Mouse (Mus musculus): ENCODE data around the gene Pkmyt1.

Gene Pkmyt1

DNA sequence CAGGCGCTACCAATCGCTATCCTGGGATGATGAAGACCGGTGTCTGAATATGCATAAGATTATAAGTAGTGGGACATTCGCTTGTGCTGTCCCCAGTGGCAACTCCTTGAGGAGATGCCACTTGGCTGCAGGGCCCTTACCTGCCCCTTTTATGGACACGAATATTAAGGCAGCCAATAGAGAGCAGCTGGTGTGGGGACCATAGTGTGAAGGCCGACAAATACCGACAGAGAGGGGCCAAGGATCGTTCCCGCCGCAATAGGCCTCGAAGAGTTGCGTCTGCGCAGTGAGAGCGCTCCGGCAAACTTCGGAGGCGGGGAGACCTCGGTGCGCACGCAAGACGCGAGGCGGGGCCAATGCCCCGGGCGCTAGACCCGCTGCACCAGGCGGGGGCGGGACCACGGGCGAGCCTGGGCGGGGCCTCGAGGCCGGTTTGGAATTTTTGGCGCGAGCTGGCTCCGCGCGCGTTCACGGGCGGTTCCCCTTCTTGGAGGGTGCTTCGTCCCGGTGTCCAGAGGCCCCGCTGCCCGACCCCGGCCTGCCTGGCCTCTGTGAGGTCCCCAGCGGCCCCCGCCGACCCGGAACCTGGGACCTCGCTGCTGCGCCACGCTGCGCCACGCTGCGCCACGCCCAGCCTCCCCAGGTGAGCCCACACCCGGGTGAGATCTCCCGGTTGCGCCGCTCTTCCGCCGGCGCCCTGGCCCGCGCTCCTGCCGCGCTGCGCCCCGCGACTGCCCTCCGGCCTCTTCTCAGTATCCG lies at the start of gene Pkmyt1:
Pkmyt1 (plus strand) TSS at position 338 of the 759 bp plus-strand sequence.
- peak; percentile 97 to 99 for DNase-seq (ENCODE audit: inconsistent age in 2 of 2, low spot score in 1 of 2)

DNA sequence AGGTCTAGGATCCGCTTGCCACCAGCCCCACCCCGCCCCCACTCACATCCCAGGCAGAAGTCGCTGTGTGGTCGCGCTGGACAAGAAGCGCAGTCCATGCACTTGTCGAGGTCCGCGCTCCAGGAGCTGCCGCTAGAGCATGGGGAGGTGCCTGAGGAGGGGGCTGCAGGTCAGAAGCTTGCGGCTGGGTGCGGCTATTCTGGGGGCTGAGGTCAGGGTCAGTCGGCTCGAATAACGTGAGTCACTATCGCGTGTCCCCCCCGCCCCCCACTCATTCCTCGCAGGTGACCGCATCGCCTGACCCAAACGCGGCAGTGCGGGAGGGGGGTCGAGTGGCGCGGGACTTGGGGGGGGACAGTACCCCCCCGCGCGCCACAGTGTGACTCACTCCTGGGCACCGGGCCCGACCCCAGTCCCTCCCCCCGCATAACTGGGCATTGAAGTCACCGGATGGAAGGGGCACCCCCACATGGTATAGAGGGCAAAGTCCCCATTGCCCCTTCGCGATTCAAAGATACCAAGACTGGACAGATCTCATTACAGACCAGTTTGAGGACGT lies 49.6 kb upstream of the Pkmyt1 start:
- DNase-seq (ENCODE audit: inconsistent age in 2 of 2, low spot score in 1 of 2): peak; percentile 88 to 95

DNA sequence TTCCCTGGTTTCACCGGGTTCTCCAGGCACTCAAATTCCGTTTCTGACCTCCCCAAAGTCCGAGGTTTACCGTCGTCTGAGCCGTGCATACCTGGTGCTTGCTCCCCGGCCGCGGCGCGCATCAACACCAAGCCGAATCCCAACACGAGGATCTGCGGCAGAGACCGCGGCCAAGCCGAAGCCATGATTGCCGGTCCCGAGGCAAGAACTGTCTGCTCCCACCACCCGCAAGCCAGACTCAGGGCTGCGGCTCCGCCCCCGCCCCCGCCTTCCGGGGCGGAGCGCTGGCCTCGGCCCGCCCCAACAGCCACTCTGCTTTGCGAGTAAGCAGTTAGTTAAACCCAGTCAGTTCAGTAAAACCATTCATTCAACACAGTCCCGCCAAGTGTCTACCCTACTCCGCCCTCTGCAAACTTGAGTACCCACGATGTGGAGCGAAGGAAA lies 48.9 kb upstream of the Pkmyt1 start, which contains the start of gene Tnfrsf12a:
Tnfrsf12a (minus strand) TSS at position 233 of the 444 bp plus-strand sequence.
- DNase-seq (ENCODE audit: inconsistent age in 2 of 2, low spot score in 1 of 2): peak; percentile 92 to 95

DNA sequence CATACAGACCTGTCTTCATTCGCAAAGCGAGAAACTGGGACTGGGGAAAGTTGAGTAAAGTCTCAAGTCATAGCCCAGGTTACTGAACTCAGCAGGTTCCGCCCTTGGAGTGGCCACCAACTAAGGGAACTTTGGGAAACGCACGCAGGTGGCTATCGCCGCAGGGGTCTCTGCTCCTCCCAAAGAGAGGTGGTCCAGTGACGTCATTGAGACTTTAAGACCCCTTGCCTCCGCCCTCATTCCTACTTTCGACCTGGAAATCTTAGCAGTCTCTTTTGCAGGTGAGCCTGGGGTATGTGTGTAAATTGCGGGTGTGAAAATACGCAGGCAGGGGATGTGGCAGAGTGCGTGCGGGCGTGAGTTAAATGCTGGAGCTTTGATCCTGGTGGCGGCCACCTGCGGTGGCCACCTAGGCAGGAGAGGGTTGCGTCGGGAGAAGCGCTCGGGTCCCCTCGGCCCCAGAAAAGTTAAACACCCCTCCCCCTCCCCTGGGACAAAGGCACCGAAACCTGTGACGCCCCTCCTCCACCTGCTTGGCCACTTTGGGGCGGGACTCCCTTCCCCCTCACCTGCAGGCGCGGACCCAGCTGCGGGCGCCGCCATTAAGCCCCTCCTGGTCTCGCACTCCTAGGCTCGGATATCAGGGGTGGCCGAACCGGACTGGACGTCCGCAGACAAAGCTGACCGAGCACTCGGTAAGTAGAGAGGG lies 46.9 kb upstream of the Pkmyt1 start, which contains the start of gene Cldn6:
Cldn6 (plus strand) TSS at position 123 of the 709 bp plus-strand sequence.
- no peak for DNase-seq (ENCODE audit: inconsistent age in 2 of 2, low spot score in 1 of 2)

DNA sequence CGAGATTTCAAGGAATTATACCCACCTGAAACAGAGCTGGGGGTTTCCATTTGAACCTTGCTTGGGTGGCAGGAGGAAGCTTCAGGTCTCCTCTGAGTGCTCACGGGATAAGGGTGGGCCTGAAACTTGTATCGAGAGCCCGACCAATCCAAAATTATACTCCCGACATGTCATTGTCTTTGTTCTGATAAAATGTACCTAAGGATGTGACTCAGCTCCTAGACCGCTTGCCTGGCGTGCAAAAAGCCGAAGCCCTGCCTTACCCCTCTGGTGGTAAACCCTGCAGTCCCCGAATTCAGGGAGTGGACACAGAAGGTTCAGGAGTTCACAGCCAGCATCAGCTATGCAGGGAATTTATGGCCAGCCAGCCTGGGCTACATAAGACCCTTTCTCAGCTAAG lies 45.8 kb upstream of the Pkmyt1 start:
- DNase-seq (ENCODE audit: inconsistent age in 2 of 2, low spot score in 1 of 2): no peak

DNA sequence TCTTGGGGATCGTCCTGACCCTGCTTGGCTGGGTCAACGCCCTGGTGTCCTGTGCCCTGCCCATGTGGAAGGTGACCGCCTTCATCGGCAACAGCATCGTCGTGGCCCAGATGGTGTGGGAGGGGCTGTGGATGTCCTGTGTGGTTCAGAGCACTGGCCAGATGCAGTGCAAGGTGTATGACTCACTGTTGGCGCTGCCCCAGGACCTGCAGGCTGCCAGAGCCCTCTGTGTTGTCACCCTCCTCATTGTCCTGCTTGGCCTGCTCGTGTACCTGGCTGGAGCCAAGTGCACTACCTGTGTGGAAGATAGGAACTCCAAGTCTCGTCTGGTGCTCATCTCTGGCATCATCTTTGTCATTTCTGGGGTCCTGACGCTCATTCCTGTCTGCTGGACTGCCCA lies 45.0 kb upstream of the Pkmyt1 start:
- peak; percentile 55 to 70 for DNase-seq (ENCODE audit: inconsistent age in 2 of 2, low spot score in 1 of 2)

DNA sequence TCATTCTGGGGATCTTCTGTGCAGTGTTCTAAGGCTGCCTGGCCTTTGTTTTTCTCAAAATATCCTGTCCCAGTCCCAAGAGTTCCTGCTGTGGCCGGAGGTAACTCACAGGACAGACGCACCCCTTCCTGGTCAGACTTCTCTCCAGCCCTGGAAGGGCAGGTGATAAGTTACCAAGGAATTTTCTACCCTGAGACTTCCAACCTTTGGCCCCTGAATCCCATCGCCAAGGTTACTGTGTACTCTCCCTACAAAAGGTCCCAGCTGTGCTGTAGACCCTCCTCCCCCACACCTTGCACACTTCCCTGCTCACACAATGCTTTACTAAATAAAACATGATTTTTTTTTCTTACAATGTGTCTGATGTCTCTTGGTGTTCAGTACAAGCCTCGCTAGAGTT lies 44.0 kb upstream of the Pkmyt1 start:
- no peak for DNase-seq (ENCODE audit: inconsistent age in 2 of 2, low spot score in 1 of 2)

DNA sequence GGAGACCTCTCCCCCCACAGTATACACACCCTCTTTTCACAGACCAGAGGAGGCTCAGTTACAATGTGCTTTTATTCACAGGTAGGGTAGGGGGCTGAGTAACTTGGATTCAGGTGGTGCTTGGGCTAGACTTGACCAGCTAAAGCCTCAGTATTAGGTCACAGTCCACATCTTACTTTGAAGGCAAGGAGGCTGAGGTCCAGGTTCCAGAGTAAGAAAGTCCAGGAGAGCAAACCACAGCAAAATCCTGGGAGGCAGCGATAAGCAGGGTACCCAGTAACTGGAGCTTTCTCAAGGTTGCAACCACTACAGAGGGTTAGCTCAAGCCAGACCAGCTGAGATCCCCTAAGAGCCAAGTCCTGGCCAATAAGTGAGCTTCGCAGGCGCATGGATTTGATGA lies 43.6 kb upstream of the Pkmyt1 start:
- no peak for DNase-seq (ENCODE audit: inconsistent age in 2 of 2, low spot score in 1 of 2)

DNA sequence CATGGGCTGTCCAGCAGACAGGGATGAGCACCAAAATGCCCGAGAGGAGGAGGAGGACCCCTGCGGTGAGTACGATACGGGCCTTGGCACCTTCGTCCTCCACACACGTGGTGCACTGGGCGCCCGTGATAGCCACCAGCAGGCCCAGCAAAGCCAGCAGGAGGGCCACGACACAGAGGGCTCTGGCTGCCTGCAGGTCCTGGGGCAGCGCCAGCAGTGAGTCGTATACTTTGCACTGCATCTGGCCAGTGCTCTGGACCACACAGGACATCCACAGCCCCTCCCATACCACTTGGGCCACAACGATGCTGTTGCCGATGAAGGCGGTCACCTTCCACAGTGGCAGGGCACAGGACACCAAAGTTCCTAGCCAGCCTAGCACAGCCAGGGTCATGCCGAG lies 42.9 kb upstream of the Pkmyt1 start:
- peak in 1 of 2 experiments; percentile 8 for DNase-seq (ENCODE audit: inconsistent age in 2 of 2, low spot score in 1 of 2)

DNA sequence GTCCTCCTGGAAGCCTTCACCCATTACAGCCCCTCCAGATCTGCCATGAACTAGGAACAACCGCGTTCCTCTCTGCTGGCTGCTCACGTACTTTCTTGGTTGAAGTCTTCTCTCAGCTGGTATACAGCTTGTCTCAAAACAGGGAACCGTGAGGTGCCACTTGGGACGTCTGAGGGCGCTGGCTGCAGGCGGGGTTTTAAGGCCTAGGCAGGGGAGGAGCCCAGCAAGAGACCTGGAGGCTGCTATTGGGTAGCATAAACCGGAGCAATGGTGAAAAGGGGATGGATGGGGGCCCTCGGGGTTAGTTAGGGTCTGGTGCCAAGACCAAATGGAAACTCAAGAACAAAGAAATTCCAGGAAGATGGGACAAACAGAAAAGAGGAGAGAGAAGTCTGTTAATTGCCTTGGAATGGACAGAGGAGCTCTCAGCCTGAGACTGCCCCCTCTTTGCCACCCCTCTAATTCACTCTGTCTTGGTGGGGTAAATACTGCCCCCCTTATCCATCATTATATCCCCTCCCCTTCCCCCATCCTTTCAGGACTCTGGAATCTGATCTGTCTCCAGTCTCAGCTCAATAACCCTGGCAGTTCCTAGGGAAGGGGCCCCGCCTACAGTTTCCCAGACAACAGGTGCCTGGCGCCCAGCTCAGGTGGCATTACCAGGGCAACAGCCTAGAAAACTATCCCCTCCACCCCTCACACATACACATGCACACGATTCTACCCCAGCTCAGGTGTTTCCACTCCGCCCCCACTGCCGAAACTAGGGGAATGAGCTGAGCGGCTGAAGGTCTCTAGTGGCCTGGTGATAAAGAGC lies 42.1 kb upstream of the Pkmyt1 start, which contains the start of gene Cldn9:
Cldn9 (minus strand) TSS at position 171 of the 817 bp plus-strand sequence.
- no peak for DNase-seq (ENCODE audit: inconsistent age in 2 of 2, low spot score in 1 of 2)

DNA sequence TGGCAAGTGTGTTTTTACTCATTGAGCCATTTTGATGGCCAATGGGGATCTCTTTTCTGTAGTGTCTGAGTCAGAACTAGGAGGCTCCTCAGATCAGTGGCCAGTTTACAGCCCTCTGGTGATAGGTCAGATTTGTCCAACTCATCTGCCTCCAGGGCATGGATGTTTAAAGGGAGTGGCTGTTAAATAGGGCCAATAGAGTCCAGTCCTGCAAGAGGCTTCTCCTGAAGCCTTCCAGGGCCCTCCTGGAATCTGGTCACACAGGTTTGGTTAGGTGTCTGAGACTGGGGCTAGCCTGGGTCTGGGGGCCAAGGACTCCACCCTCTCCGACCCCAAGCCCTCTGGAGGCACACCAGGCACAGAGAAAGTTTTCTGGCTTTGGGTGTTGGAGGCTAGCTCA lies 31.6 kb upstream of the Pkmyt1 start:
- no peak for DNase-seq (ENCODE audit: inconsistent age in 2 of 2, low spot score in 1 of 2)

DNA sequence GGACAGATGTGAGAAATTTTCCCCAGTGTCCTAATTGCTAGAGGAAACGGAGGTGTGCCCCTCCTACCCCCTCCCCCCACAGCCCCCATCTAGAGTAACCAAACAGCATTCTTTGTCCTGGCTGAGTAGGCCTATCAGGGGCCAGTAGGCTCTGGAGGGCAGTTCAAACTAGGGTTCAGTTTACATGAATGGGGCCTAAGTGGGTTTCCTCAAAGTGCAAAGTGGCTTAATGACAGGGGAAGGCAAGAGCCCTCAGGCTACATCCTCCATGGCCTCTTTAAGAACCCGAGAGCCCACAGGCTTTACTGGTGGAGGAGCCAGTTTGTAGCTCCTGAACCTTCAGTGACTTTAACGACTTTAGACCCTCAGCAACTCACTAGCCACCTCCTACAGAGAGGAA lies 30.3 kb upstream of the Pkmyt1 start:
- no peak for DNase-seq (ENCODE audit: inconsistent age in 2 of 2, low spot score in 1 of 2)

DNA sequence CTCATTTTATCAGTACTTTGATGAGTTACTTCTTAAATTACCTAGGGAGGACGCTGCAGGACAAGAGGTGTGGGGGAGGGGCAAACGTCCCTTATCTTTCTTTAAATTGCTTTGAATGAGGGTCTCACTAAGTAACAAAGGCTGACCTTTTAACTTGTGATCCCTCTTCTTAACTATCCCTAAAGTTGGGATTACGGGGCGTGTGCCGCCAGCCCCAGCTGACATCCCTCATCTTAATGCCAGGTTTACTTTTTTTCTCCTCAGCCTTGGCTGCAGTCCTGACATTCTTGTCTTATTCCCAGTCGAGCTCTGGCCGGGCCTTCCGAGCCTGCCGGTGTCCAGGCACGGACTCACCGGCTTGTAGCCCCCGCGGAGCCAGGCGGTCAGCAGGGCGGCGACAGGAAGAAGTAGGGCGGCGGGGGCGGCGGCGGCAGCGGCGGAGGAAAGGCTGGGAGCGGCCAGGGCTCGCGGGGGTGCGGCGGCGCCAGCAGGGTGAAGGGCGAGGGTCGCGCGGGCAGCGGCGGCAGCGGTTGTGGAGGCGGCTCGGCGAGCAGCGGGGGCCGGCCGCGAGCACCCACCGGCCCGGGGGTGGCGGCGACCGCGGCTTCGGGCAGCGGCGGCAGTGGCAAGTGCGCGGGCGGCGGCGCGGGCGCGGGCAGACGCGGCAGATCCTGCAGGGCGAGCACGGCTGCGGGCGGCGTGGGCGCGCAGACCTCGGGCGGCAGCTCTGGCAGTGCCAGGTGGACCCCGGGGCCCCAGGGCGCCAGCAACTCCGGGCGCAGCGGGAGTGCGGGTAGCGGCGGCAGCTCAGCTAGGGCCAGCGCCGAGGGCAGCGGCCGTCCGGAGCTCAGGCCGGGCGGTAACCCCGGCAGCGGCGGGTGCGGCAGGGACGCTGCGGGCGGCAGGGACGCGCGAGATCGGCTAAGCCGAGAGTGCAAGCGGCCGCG lies 26.7 kb upstream of the Pkmyt1 start:
- DNase-seq (ENCODE audit: inconsistent age in 2 of 2, low spot score in 1 of 2): peak in 1 of 2 experiments; percentile 77

DNA sequence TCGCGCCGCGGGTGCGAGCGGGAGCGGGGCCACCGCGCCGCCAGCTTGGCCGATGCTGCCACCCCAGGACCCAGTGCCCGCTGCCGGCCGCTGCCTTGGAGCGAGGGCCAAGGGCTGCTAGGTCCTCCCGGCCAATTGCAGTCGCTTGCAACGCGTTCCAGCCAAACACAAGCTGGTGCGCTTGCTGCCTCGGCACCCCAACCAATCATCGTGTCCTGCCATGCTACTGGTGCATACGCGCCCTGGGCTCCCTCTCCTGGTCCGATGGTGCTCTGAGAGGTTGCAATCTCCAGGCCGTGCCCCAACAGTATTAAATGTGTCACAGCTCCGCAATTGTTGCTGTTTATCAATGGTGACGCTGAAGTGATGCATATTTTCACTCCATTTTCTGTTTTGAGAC lies 26.1 kb upstream of the Pkmyt1 start:
- peak; percentile 93 to 97 for DNase-seq (ENCODE audit: inconsistent age in 2 of 2, low spot score in 1 of 2)

DNA sequence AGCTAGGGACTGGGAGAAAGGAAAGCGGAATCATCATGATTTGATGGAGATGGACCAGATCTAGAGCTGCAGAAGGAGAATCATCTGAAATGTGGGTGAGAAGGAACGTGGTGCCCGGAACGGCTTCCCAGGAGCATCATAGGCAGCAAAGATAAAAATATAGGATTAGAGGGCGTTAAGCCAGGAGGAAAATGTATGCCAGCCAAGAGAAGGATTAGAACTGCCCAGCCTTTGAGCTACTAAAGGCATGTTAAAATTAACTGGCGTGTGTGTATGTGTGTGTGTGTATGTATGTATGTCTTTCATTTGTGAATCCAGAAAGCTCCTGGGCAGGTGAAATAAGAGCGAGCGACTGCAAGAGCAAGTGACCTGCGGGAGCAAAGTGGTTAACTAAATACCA lies 22.8 kb upstream of the Pkmyt1 start:
- DNase-seq (ENCODE audit: inconsistent age in 2 of 2, low spot score in 1 of 2): no peak

DNA sequence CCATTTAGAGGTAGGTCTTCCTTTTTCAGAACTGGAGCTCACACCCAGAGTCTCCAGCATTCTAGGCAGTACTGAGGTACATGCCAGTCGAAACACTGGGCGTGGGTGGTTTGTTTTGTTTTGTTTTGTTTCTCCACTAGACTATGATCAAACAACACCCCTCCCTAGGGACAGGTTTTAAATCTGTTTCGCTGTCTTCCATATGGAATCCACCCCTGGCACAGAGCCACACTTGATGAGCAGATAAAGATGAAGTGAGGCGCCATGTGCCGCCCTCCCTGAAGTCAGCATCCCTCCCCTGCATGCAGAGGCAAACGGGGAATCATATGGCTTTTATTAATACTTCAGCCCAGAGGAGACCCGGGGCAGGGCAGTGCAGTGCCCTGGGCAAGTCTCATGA lies 21.4 kb upstream of the Pkmyt1 start:
- no peak for DNase-seq (ENCODE audit: inconsistent age in 2 of 2, low spot score in 1 of 2)

DNA sequence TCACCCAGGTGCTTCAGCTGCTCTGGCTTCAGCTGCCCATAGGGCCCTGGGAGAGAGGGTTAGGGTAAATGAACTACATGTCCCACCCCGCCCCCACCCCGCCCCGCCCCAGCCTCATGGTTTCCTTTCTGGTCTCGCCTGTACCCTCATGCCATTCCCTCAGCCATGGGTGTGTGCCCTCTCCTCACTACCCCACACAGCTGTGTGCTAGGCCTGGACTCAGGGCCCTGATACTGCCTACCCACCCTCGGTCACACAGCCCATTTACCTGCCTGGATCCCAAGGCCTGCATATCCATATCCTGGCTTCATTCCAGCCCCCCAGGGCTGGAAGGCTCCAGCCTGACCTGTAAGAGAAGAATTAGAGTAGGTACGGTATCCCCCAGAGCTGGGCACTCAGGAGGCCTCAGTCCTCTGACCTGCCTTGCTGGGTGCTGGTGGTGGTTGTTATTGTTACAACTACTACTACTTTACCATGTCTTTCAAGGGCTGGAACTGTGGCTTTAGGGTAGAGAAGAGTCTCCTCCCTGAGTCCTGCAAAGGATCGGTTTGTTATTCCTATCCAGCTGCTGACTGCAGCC lies 20.5 kb upstream of the Pkmyt1 start:
- no peak for DNase-seq (ENCODE audit: inconsistent age in 2 of 2, low spot score in 1 of 2)

DNA sequence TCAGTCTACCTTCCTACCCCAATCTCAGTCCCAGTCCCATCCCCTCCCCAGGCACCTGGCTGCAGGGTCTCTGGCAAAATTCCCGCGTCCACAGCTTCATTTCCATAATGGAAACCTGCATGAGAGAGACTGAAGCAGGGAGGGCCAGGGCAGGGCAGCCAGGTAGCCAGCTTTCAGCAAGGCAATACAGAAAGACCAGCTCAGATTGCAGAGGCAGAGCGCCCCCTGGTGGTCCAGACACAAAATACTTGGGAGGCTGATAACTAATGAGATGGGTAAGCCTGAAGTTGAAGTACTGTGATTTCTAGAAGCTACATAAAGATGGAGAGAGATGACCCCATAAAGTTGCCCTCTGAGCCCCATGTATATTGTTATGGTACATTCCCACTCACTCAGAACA lies 19.9 kb upstream of the Pkmyt1 start:
- peak; percentile 75 to 87 for DNase-seq (ENCODE audit: inconsistent age in 2 of 2, low spot score in 1 of 2)

DNA sequence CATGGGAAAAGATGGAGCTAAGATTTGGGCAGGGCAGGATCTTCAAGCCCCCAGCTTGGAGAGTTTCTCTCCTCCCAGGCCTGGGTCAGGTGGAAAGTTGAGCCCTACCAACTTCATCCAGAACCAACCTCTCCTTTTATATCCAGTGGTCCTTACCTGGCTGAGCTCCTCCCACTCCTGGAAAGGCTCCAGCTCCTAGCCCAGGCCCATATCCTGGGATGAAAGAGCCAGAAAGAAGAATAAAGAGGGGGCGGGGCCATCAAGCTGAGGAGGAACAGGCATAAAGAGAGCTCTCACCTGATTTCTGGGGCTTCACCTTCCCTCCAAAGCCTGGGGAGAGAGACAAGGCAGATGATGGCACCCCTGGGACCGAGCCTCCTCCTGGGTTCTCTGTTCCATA lies 9.1 kb upstream of the Pkmyt1 start:
- no peak for DNase-seq (ENCODE audit: inconsistent age in 2 of 2, low spot score in 1 of 2)

DNA sequence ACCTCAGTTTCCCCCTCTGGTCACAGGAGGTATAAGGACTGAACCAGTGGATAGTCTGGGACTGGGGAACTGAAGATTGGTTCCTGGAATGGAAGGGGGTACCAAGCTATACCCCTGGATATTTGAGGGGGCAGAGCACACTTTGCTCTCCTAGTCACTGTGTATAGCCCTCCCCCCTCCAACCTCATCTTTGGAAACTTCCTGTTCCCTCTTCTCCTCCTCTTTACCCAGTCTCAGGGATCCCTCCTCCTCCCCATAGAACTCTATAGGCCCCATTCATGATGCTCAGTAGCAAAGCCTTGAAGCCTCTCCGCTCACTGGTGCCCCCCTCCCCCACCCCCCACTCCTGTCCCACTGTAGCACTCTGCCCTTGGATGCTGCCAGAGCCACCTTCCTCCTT lies 6.7 kb upstream of the Pkmyt1 start:
- no peak for DNase-seq (ENCODE audit: inconsistent age in 2 of 2, low spot score in 1 of 2)
